Comparison of ENCODE assay signal across 12 mouse cellular contexts in the genomic region with DNA sequence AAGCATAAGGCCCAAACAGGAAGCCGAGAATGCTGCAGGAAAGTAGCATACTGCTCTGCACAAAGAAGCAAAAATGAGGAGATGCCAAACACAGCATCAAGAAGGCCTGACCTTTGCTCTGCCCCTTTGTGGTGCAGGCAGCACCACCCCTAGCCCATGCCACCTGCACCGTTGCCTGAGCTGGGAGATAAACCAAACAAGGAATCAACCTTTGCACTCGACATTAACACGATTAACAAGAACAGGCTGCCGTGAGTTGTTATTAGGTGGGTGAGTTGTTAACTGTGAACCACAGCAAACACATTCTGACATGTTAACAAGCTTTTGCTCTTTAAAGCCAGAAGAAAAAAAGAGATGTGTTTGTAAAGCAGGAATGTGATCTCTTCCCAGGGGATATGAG.
"Had no signal": no experiment of that assay in that cellular context is flagged by ENCODE, and none has a peak within 500 bp of the region (broad histone marks: within the 10 kb centered on the region; RNA-seq: fewer than 3 reads in every experiment).

No protein-coding gene starts in this region.

- H3K36me3 ChIP-seq: liver, embryonic 13.5 days; midbrain, embryonic 13.5 days had no signal

- ATAC-seq: inflammation-experienced regulatory T-cells, adult 6 months; intestine, embryonic 16.5 days; midbrain, embryonic 13.5 days had no signal

- H3K4me3 ChIP-seq: left cerebral cortex, adult 2 months; liver, embryonic 13.5 days; midbrain, embryonic 13.5 days had no signal

- H3K4me2 ChIP-seq: liver, embryonic 13.5 days; midbrain, embryonic 13.5 days had no signal

- H3K27ac ChIP-seq: left cerebral cortex, adult 2 months; liver, embryonic 13.5 days; midbrain, embryonic 13.5 days had no signal

- H3K9me3 ChIP-seq: liver, embryonic 13.5 days; midbrain, embryonic 13.5 days had no signal

- DNase-seq: layer of hippocampus, adult 9-11 months; layer of hippocampus, postnatal 36 days; liver, embryonic 13.5 days; lung, adult 2 months; lung, postnatal 14 days; lung, postnatal 4 days; thymus, adult 18-20 months; thymus, postnatal 36 days had no signal

- H3K27me3 ChIP-seq: liver, embryonic 13.5 days; midbrain, embryonic 13.5 days had no signal

- H3K9ac ChIP-seq: liver, embryonic 13.5 days; midbrain, embryonic 13.5 days had no signal

- H3K4me1 ChIP-seq: liver, embryonic 13.5 days had no signal
